Mouse (Mus musculus) adrenal gland, postnatal 25 days (tissue): Measurements from ENCODE around the gene Gja5. TPM values are rescaled to one million over a fixed set of nuclear protein-coding genes. Genes with fewer than 3 reads are reported as not detected.
"Not testable (repeated sequence)": the region's sequence is repeated elsewhere in the genome, so short reads cannot be mapped to it uniquely, and the experiment has no call there.

Experiments used
- DNase-seq: peaks from one replicate; pipeline ENCODE4 v3.0.0; 2021; ENCODE audit warnings: mixed read lengths
- total RNA-seq: library from RNA; stranded (reverse); gene quantifications from 2 replicates; pipeline ENCODE4 v1.2.3, GENCODE M21; 2021

Gja5 gene
- total RNA-seq, 1 experiment from 2014 or later: 1.2 TPM

DNA sequence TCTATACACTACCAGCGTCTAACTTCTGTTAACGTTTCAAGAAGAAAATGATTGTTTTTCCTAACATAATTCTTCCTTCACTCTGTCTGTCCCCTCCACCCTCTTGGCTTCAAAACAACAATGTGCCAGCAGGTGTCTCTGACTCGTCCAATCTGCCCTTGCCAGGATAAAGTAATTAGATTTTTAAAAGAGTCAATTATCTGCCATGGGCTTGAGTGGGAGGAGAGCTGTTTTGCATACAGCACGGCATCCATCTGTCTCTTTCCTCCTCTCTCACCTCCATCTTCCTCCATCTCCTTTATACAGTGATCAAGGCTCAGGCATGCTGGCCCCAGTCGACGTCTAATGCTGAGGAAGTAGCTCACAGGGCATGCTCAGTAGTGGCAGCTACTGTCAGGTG lies 132.6 kb downstream of the Gja5 start:
- no peak for DNase-seq

DNA sequence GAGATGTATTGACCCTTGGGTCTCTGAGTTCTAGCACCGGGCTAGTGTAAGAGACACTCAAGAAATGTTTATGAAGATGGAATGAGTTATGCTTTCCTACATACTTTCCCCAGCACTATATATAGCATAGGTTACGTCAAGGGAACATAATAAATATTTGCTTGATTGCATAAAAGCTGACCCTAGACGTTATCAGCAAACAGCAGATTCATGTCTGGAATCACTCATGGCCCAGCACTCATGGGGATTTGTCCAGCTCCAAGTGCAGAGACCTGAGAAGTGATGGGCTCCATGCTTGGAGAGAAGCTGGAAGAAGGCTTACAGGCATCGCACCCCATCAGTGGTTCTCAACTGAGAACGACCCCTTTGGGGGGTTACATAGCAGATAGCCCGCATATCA lies 135.2 kb downstream of the Gja5 start:
- no peak for DNase-seq

DNA sequence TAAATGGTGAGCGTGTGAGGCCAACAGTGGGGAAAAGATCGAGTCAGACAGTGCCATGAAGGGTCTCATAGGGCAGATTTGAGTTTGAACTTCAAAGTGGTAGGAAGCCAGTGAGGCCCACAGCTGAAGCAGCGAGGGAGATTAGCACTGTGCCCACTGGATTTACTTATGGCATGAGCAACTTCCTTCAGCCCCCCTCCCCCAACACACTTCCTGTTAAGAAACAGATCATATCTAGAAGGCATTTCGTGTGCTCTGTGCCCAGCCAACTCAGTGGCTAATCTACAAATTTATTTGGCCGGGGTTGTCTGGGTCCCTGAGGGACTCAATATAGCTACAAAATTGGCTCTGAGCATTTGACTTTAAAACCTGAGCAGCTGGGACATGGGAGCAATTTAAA lies 139.7 kb downstream of the Gja5 start:
- no peak for DNase-seq

DNA sequence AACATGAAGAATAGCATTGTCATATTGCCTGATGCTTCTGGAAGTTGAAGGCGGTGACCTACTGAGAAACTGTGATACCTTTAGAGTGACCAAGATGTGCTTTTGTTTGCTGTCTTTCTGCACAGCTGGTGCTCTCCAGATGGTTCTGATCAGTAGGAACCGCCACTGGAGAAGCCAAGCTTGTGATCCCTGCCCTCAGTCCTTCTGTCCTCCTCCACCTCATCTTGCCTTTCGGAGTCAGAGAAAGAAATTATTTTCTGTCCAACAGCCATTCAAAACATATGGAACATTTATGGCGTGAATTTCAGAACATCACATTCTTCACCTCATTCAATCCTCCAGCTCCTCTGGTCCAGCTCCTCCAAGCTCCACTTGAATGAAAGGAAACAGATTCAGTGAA lies 143.3 kb downstream of the Gja5 start:
- DNase-seq: no peak

DNA sequence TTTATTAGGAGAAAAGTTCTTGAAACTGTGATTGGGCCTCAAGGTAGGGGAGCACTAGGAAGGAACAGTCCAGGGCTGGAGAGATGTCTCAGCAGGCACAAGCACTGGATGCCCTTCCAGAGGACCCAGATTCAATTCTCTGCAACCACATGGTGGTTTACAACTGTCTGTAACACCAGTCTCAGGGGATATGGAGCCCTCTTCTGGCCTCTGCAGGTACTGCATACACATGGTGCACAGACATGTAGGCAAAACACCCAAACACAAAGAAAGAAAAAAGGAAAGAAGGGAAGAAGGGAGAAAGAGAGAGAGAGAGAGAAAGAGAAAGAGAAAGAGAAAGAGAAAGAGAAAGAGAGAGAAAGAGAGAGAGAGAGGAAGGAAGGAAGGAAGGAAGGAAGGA lies 143.9 kb downstream of the Gja5 start:
- no peak for DNase-seq

DNA sequence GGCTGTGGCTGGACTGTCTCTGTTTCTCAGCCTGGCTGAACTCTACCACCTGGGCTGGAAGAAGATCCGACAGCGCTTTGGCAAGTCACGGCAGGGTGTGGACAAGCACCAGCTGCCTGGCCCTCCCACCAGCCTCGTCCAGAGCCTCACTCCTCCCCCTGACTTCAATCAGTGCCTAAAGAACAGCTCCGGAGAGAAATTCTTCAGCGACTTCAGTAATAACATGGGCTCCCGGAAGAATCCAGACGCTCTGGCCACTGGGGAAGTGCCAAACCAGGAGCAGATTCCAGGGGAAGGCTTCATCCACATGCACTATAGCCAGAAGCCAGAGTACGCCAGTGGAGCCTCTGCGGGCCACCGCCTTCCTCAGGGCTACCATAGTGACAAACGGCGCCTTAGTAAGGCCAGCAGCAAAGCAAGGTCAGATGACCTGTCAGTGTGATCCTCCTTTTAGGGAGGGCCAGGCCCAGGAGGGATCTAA lies 146.8 kb downstream of the Gja5 start:
- DNase-seq: peak; percentile 5

DNA sequence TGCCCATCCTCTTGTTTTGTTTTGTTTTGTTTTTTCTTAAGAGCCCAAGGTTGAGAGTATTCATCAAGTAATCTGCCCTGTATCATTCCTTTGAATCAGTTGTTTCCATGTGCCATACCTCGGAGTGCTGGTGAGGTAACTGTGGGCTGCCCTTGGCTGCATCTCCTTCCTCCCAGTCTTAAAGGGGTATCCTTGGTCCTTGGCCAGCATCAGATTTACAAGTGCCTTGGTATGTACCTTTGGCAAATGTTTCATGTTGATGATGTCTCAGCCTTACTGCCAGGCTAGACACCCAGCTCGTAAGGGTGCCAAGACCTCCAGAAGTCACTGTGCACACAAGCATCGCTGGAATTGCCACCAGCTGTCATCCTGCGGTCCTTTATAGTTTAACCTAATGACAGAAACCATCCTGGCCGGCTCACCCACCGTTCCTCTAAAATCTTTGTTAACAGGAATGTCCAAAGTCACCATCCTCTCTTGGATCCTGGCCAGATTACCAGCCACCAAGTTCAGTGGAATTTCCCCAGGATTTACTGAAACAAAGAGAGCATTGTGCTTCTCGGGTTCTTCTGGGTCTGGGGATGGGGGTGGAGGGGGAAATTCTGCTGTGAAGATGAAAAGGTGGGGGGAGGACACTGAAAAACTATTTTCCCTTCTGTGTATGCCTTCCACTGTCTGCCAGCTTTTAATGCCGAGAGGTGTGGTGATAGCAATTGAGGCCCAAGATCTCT lies 147.7 kb downstream of the Gja5 start:
- no peak for DNase-seq

DNA sequence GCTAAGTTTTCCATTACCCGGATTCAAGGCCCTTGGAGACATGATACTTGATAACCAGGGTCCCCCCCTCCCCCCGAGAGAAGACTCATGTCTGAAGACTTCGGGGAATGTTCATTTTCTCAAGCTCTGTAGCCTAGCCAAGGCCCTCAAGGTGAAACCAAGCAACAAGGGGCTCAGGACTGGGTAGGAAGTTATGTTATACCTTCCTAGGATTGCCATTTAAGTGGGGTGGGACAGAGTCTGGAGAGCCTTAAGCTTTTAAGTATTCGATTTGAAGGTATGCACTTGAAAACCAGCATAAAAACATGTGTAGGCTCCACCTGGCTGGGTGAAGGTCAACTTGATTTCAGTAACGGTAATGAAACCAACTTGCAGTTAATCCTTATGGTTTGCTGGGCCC lies 154.2 kb downstream of the Gja5 start:
- no peak for DNase-seq

DNA sequence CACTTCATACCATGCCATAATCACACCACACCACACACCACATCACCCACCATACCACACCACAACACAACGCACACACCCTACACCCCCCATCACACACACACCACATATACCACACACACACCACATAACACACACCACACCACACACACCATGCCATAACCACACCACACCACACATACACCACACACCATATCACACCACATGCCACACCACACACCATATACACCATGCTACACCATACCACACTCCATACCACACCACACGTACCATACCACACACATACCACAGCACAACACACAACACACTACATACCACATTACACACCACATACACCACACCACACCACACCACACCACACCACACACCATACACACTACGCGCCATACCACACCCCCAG lies 155.6 kb downstream of the Gja5 start:
- DNase-seq: no peak

DNA sequence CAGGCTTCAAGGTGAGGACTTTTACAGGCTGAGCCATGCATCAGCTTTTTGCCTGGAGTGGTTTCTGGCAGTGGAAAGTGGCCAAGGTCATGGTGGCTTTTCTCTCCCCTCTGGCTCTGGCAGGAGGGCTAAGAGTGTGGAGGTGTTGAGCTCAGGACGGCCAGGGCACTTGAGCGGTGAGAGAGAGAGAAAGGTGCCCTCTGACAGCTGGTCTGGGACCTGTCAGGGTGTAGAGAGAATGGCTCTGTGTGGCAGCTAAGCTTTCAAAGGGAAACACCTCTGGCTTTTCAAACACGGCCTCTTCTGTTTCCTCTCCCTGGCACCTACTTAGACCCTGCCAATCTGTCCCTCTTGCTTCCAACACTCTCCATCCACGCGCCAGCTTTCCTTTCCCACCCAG lies 158.3 kb downstream of the Gja5 start:
- DNase-seq: peak; percentile 16

DNA sequence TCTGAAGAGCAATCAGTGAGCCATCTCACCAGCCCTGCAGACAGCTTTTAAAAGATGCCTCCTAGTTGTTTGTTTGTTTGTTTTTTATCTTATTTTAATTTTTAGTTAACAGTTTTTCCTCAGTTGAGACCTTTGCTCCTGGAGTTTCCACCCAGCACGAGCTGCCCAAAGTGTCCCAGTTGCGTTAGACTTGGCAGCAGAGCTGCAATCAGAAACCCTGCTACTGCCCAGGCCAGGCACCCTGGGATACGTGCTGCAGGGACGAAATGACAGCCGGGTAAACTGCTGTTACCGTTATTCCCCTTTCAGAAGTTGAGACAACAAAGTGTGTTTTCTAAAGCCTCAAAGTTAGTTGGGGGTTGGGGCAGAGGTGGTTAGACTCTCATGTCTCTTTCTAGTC lies 159.6 kb downstream of the Gja5 start:
- peak; percentile 15 for DNase-seq

DNA sequence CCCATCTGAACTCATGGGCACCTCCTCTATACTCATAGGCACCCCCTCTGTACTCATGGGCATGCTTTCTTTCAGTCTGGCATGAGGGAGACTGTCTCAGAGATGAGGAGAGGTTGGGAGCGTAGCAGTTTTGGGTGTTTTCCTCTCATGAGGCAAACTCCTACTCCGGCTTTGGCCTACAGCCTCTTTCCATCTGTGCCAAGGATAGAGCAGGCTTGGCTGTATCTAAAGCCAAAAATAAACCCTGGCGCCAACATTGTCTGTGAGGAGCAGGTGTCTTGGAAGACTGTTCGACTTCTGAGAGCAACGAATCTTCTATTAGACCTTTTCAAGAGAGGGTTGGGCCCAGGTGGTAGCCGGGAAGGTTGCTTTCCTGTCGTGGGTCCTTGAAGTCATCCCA lies 165.1 kb downstream of the Gja5 start:
- DNase-seq: not testable (repeated sequence)

DNA sequence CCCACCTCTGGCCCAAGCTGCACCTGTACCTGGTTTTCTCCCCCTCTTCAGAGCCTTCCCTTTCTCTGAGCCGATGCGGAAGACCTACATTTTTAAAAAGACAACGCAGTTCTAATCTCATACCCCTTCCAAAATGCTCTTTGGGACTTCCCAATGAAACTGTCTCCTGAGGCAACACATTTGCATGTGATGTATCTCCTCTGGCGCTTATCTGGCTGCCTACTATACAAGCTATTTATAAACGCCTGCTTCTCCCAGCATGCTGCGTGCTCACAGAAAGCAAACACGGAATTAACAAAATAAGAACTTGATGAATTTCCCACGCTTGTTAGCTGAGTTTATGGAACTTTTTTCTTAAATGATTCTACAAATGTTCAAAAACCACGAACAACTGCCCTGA lies 167.4 kb downstream of the Gja5 start:
- DNase-seq: not testable (repeated sequence)

DNA sequence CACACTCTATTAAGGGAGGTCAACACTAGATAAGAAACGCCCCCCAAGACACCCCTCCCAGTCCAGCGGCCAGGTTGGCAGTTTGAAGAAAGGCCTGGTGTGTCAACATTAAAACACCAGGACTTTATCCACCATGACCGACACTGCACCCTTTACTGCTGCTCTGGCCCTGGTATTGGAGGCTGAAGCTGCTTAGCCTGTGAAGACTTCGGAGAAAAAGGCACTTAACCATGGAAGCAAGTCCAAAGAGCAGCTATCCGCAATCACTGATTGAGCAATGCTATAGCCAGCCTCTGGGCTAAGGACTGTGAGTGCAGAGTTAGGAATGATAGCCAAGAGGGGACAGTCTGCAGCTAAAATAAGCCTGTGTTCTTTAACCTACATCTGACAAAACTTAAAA lies 167.9 kb downstream of the Gja5 start:
- DNase-seq: not testable (repeated sequence)

DNA sequence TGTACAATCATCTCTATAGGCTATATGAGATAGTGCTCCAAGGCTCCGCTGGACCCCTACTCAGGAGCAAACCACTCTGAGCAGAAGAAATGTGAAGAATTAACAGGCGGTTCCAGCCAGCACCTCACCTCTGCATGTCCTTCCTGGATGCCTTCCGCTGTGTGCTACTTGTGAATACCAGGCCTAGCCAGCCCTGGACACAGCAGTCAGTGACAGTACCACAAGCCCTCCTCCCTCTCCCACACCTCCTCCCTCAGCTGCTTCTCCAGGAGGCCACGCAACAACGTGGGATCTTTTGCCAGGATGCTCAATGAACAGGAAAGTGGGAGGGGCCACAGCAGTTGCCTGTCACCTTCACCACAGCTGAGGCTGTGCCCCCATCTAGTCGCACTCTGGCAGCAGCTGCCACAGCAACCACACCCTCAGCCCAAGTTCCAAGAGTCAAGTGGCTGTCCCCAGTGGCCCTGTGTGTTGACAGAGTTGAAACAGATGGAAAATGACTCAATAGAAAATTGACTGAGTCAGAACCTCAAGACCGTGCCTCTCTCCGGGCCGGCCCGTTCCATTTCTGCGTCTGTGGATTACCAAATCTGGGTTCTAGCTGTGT lies 171.4 kb downstream of the Gja5 start:
- DNase-seq: not testable (repeated sequence)

DNA sequence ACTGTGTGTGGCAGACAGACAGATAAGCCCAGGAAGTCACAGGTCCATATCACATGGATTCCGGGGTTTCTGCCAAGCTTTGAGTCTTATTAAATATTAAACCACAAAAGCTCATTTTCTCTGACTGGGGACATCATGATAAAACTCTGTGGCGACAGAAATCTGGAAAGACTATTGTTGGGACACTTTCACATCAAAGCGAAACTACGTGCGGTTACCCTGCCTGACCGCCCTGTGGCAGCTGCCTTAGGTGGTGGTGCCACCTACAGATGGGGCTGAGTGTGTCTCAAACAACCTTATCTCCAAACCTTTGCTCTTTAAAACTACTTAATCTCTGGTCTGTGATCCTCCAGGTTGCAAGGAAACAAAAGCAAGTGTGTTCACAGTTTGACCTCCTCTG lies 171.9 kb downstream of the Gja5 start:
- DNase-seq: peak; percentile 47

DNA sequence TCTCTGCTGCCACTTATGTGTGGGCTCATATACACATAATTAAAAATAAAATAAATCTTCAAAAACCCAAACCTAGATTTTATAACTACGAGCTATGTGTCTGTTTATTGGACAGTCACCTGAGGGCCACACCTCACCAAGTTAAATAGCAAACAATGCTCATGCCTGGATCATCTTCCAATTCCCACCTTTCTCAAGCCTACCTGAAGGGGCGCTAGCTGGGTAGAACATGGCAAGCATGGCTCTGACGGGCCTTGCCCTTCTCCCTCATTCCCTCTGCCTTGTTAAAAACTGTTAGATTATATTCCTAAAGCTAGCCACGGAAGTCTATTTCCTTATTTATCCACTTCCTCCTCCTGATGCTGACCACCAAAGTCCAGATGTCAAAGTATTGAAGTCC lies 173.9 kb downstream of the Gja5 start:
- no peak for DNase-seq

DNA sequence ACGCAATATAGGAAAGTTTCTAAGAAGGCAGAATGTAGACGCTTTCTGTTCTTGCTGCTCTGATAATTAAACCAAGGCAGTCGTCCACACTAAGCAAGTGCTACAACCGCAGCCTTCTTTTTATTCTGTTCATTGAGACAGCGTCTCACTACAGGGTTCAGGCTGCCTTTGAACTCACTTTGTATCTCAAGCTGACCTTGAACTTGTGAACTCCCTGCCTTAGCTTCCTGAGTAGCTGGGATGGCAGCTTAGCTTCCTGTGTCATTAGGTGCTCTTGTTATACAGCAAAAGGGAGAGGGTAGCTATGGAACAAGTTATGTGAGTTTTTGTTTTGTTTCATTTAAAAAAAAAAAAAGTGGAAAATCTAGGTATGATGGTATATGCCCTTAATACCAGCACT lies 177.7 kb downstream of the Gja5 start:
- DNase-seq: no peak

DNA sequence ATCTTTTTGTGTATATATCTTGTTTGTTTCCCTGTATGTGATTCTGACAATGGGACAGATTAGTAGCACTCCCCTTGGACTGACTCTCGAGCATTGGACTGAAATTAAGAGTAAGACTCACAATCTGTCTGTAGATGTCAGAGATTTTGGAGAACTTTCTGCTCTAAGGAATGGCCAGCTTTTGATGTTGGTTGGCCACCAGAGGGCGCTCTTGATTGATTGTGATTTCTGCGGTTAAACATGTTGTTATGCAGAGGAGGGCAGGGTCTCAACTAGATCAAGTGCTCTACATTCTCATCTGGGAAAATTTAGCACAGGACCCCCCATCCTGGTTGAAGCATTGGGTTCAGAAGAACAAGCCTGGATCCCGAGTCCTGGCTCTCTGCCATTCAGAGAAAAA lies 182.8 kb downstream of the Gja5 start:
- DNase-seq: peak; percentile 57

DNA sequence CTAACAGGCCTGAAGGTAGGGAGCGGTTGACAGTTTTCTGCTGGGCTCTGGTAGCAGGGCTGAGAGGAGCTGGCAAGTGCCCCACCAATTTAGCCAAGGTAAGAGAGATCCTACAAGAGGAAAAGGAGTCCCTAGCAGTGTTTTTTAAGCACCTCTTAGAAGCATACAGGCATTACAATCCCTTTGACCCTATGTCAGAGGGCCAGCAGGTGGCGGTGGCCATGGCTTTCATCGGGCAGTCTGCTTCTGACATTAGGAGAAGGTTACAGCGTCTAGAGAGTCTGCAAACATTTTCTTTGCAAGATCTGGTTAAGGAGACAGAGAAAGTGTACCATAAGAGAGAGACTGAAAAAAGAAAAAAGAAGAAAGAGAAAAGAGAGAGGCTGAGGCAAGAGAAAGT lies 183.8 kb downstream of the Gja5 start:
- DNase-seq: not testable (repeated sequence)

DNA sequence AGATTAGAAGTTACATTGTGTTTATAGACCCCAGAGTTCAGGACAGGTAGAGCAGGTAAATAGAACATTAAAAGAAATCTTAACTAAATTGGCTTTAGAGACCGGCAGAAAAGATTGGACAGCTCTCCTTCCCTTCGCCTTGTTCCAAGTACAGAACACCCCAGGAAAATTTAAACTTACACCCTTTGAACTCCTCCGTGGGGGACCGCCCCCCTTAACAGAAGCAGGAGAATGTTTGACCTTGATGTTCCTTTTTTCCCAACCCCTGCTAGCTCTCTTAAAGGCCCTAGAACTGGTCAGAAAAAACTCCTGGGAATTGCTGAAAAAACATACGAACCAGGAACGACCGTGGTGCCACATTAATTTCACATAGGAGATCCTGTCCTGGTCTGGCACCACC lies 187.5 kb downstream of the Gja5 start:
- not testable (repeated sequence) for DNase-seq

DNA sequence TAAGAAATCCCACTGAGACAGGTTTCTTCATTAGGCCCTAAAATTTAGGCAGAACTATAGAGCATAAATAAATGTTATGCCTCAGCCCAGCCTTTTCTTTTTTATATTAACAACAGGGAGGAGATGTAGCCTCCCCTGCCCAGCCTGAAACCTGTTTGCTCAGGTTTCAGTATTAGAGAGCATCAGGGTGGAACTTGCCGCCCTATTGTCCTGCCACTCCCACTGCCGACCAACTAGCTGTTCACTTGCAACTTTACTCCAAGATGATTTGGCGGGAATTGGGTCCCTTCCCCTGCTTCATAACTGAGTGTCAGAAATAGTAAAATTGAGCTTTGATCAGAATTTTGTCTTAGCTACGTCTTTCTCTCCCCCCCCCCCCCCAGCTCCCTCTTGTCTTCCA lies 192.2 kb downstream of the Gja5 start:
- DNase-seq: not testable (repeated sequence)

DNA sequence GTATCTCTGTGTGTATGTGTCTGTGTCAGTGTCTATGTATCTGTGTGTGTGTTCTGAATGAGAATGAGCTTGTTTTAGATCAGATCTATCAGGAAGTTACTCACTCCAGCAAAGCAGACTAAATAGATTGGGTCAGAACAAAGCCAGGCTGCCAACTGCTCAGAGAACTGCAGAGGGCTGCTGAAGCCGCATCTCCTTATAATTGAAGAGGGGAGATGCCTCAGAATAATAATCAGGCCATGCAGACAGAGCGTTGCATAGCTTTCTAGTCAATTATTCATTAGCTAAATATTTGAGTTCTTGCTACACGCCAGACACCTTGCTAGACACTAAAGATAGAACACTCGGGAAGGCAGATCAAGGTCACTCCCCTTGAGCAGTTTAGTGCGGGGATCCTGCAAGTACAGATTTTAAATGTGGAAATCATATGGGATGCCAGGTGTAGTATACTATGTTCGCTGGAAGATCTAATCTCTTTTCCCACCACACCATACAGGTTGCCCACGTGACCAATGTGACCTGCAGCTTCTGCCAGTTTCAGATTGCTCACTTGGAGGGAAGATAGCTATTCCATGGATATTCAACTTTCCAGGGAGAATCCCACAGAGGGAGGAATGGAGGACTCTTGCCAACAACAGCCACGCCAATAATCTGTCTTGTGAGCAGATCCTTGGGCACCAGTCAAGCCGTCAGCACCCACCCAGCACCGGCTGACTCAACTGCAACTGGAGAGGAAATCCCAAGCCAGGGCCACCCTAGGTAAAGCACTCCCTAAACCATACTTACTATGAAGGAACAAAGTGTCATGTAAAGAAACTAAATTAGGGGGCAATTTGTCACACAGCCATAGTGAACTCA lies 196.5 kb downstream of the Gja5 start:
- no peak for DNase-seq
